Mouse (Mus musculus) c-Kit-positive CD71-positive TER-119-positive erythroid progenitor cells, embryonic 14.5 days (primary cell): ENCODE measurements around the gene Zfp687.

Source experiments
- DNase-seq: peaks from one replicate; pipeline ENCODE4 v3.0.0-alpha.2; 2013; ENCODE audit warnings: low spot score

Zfp687 gene

DNA sequence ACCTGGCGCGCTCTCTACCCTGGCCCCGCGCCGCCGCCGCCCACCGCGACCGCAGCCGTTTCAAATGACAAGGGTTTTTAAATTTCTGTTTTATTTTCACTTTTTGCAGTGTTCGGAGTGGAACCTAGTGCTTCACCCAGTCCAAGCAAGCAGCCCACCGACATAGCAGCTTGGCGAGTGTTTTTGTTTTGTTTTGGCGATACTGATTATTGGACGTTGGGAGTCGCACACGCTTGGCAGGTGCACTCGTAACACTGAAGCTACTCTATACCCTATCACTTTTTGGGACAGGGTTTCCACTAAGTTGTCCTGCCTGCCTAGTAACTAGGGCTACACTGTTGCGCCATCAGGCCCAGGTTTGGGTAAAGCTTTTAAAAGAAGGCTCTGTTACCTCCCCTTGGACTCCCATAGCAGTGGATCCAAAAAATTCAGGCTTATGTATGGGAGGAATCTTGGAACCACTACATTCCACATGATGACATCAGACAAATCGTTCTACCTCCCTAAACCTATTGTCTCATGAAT, 1.3 kb upstream of the Zfp687 start:
- DNase-seq: no peak

DNA sequence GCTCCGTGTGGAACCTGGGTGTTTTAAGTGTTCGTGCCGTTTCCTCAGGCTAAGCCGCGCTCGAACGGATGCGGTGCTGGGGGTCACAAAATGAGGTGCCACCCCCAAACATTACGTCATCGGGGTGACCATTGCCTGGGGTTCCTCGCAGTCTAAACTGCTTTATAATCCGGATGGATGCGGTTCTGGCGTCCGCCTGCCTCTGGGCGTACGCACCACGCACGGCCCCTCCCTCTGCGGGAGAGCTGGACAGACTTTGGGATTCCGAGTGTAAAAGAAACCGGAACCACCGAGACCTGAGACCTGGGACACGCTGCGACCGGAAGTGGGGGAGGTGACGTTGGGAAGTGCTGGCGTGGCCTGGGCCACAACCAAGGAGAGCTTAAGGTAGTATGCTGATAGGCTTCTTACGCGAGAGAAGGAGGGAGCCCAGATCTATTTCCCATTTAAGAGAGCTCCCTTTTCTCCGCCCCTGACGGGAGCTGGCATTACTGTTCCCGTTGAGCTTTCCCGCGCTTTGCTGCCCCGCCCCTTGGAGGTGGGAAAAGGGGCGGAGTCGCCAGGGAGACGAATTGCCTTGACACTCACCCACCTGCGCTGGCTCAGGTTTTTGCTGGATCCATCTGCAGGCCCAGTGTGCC, 763 bp upstream of the Zfp687 start:
- DNase-seq: peak; percentile 97

GRCm38 (mm10) chr3:95014428-95015151, 658 bp downstream of the Zfp687 start:
- DNase-seq: peak; percentile 57

DNA sequence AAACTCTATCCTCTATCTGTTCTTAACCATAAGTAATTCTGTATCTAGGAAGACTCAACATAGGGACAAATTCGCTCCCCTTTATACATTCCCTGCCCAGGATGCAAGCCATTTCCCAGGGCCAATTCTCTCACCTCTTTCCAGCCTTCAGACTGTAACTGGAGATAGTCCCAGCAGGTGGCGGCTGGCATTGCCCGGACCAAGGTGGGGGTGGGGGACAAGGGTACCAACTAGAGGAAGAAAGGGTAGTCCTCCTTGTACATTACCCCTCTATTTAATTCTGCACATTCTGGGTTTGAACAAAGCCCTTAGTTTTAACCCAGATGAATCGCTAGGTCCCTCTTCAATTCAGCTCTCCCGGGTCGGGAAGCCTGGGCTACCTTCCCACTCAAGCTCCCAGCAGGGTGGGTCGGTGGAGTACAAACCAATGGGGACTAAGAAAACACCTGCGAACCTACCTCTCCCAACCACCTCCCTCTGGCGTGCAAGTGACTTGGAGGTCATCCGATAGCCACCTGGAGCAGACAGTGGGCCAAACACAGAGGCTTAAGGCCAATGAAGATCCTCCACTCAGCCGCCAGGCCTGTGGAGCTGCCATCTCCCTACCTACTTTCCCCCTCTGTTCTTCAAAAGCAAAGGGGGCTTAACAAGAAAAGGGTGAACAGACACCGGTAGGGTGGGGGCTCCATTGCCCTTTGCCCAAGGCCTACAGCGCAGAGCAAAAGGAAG, 1.4 kb downstream of the Zfp687 start:
- no peak for DNase-seq

DNA sequence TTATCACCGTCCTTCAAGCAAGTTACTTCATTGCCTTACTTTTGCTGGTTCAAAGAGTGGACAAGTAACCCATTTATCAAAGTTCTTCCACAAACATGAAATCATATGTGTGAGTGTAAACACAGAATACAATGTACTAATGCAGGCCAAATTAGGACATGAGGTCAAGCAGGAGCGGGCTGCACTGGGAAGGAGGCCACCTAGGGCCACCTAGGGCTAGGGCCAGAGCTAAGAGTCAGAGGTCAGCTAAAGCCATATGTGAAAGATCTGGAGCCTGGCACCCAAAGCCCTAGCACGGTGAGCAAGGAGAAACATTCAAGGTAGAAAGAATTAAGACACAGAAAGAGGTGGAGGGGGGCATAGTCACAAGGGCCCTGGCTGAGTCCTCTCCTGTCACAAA, 2.3 kb downstream of the Zfp687 start:
- no peak for DNase-seq

- no peak for DNase-seq
These were observed 4.9 kb downstream of the Zfp687 start for GRCm38 (mm10) chr3:95010396-95010795.

- DNase-seq: no peak
These were observed 7.5 kb downstream of the Zfp687 start for GRCm38 (mm10) chr3:95007706-95008105.

- DNase-seq: no peak
These were observed 9.6 kb downstream of the Zfp687 start for GRCm38 (mm10) chr3:95005651-95006050.

DNA sequence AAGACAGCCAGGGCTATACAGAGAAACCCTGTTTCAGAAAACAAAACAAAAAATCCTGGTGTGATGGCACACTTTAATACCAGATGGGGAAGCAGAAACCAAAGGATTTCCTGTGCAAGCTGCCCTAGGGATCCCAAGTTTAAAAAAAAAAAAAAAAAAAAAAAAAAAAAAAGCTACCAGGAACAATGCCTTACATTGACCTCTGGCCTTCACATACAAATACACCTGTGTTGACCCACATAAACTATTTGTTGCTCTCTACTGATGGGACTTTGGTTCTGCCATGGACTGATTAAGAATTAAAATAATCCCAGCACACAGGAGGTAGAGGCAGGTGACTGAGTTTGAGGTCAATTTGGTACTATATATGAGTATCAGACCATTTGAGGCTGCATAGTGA, 12.0 kb downstream of the Zfp687 start:
- no peak for DNase-seq

DNA sequence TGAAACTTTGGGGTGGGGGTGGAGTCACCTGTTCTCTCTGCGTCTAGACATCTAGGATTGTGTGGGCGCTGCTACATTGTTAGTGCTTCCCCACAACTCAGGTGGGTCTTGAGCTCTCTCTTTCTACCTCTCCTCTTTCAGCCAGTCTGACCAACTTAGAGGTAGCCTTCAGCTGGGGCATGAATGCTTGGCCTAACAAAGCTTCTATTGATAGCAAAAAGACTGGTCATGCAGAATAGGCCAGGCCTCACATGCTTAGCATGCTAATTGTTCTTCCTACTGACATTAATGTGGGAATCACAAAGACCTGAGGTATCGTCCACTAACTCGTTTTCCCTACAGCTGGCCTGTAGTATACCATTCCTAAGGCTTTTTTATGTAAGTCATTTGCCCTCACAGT, 12.7 kb downstream of the Zfp687 start:
- DNase-seq: no peak

DNA sequence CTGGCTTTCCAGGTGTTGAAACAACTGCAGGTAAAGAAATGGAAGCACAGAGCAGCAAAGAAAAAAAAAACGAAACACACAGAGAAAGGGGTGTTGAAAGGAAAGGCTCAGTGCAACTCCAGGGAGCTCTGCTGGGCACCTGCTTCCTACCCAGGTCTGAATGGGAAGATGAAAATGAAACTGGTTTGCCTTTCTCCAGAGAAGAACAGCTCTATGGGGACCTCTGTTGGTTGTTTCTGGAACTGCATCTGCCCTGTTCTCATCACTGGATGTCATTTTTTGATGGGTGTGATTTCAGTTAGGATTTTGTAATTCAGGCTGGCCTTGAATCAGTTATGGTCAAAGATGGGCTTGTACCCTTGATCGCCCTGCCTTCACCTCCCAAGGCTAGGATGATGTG, 18.3 kb downstream of the Zfp687 start:
- peak; percentile 80 for DNase-seq

GRCm38 (mm10) chr3:94989159-94989761, 26.0 kb downstream of the Zfp687 start:
- DNase-seq: no peak

DNA sequence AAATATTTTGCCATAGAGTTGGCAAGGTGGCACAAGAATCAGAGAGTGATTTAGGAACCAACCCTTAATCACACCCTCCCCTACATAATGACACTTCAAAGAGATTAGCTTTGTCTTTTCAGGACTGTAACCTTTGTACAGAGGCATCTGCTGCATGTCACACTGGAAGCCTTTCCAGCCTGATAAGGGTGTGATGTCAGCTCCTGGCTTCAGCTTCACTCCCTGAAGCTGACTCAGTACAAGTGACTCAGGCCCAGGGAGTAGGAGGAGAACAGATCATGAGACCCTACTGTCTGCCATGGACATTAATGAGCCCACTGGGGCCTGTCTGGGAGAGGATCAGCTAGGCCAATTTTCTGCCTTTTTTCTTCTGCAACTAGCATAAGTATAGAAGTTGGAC, 27.7 kb downstream of the Zfp687 start:
- DNase-seq: peak; percentile 59

DNA sequence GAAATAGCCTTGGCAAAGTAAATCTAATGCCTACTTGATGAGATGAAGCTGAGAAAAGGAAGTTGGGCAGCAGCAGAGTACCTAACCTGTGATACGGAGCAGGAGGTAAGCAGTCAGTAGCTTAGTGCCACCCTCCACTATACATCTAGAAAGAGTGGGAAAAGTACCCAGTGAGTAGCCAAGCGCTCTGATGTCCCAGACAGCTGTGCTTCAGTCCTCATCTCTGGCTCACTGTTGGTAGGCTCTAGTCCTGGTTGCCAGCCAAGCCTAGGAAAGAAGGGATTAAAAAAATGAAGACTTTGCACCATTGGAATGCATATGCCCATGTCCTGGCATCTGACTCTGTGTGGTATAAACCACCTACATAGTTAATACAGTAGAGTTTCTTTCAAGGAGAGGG, 29.7 kb downstream of the Zfp687 start:
- no peak for DNase-seq

- no peak for DNase-seq
These were observed 30.9 kb downstream of the Zfp687 start for GRCm38 (mm10) chr3:94984312-94984711.

DNA sequence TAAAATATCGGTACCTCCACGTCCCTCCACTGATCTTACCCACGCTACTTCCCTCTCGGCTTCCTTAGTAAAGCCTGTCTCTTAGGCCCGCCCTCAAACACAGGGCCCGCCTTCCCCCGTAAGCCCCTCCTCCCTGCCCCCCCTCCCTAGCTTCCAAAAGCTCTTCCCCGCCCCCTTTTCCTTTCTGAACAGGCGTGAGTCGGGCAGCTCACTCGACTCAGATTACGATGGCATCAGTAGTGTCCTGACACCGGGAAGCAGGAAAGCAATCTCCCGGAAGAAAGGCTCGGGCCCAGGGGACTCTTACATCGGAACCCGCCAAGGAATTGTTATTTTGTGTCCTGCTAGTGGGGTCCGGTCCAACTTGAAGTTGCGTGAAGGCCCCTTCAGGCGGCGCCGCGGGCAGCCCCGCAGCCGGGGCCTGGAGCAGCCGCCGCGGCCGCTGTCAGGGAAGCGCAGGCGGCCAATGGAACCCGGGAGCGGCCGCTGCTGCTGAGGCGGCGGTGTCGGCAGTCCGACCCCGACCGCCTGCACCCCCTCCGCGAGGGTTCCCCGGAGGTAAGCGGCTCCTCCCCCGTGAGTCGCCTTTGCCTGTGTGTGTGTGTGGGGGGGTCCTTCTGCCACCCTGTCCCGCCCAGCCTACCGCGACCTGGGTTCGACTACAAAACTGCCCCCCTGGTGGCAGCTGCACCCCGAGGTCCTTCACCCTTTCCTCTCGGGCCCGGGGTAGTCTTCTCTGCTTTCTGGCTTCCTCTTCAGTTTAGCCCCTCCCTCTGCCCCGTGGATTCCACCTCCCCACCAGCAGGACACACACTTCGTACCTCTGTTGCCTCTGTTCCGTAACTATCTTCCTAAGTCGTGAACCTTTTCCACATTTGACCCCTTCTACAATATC, 40.5 kb downstream of the Zfp687 start, which contains the start of gene Pi4kb:
Pi4kb (plus strand) TSS at position 204 of the 895 bp plus-strand sequence.
- DNase-seq: peak; percentile 95

GRCm38 (mm10) chr3:94974026-94974527, 41.2 kb downstream of the Zfp687 start:
- DNase-seq: no peak

GRCm38 (mm10) chr3:94973620-94974019, 41.6 kb downstream of the Zfp687 start:
- no peak for DNase-seq

DNA sequence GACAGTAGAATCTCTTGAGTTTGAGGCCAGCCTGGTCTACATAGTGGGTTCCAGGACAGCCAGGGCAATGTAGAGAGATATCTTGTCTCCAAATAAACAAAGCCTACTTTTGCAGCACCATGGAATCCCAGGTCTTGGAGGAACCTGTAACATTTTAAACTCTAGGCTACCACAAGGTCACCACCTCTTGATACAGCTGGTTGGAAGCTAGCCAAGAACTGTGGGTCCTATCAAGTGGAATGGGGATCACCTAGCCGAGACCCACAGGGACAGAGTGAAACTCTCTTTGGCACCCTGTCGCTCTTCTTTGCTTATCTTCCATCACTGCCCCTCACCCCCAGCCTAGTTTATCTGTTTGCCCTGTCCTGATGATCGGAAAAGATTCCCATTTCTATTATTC, 42.7 kb downstream of the Zfp687 start:
- no peak for DNase-seq

GRCm38 (mm10) chr3:94965878-94966277, 49.4 kb downstream of the Zfp687 start:
- DNase-seq: no peak

- DNase-seq: no peak
These were observed 50.3 kb downstream of the Zfp687 start for GRCm38 (mm10) chr3:94964989-94965388.
